Mouse (Mus musculus) spleen, adult 2 months (tissue): ENCODE measurements around the gene Cox19.

ENCODE experiments used
- CTCF ChIP-seq: fragments of 200-500 bp; IDR thresholded peaks from 2 replicates; pipeline ENCODE4 v1.5.1; 2011; ENCODE audit warnings: mild to moderate bottlenecking, inconsistent platforms; ENCODE audit not compliant: insufficient read depth, insufficient read length, insufficient replicate concordance; ENCODE audit errors: extremely low read depth
- POLR2A ChIP-seq: fragments of 200-500 bp; IDR thresholded peaks from 2 replicates; pipeline ENCODE4 v1.6.1; 2011; ENCODE audit warnings: low read depth, low read length, inconsistent platforms

GRCm38 (mm10) chr5:139316982-139317675 lies 34.1 kb downstream of the Cox19 start:
- TF ChIP-seq CTCF (no peak), POLR2A (no peak)
